In the genomic region with DNA sequence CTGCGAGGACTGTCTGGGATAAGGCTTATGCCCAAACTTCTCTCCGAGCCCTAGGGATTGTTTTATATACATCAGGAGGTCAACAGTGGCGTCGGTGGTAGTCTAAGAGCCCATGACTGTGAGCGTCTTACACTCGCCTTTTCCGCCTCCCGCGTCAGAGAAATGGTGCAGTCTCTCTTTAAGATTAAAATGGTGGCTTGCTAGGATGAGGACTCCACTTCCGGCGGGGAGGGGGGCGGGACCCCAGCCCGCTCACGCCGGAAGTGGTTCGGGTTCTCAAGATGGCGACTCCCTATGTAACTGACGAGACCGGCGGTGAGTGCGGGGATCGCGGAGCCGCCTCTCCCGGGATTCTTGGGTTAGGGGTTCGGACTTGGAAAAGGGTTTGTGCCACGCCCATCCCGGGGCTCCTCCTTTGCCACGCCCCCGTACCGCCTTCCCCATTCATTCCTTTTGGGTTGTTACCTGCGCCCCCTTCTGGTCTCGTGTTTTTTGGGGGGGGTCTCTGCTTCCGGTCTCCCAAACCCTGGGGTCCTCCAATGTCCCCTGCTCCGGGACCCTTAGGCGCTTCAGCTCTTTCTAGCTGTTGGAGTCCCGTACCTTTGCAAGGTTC, we compare ENCODE assay signal across 8 mouse cellular contexts. TPM values are rescaled to one million over a fixed set of nuclear protein-coding genes. Genes with fewer than 3 reads are reported as not detected.
DNase-seq lines count a peak whose midpoint lies in the region; ATAC-seq and TF ChIP-seq lines count a peak whose summit lies in the region.

No protein-coding gene starts in this region.

- no peaks in the 10 kb centered on the region for H3K27me3 ChIP-seq in embryonic facial prominence, embryonic 15.5 days
- peaks cover 2% of the 10 kb centered on the region; the same call in 1 of the 2 replicates for H3K27me3 ChIP-seq in kidney, embryonic 15.5 days
- no peaks in the 10 kb centered on the region for H3K27me3 ChIP-seq in splenic B cell, adult 2 months (ENCODE audit: control insufficient read depth, insufficient read depth, low read length, poor library complexity, severe bottlenecking)

- peak; percentile 96 for DNase-seq in CD4-positive helper T cell, adult 2 months (ENCODE audit: low read depth, low spot score)
- DNase-seq in heart, adult 9 months (ENCODE audit: low spot score in 2 of 2) = peak; percentile 74 to 78
- peak; percentile 87 for DNase-seq in liver
- DNase-seq in splenic B cell, adult 2 months (ENCODE audit: low read depth, low spot score) = peak; percentile 92

- TF ChIP-seq CTCF in bone marrow macrophage, adult 2 months (IDR thresholded peaks at IDR 0.05; ENCODE audit: low read depth, low read length) = peak; percentile 82

- ATAC-seq in embryonic facial prominence, embryonic 15.5 days (ENCODE audit: insufficient number of reproducible peaks, low FRiP score, low TSS enrichment, low read depth) = peak; percentile 84
- ATAC-seq in kidney, embryonic 15.5 days (replicated peaks; ENCODE audit: low FRiP score) = peak; percentile 85
- ATAC-seq in monocyte, adult 5-6 weeks (replicated peaks; ENCODE audit: insufficient number of reproducible peaks, low FRiP score, low TSS enrichment, poor library complexity, severe bottlenecking) = peak; percentile 73

- H3K4me2 ChIP-seq in embryonic facial prominence, embryonic 15.5 days (replicated peaks) = peak overlapping the region; percentile 84
- peak overlapping the region; percentile 89 for H3K4me2 ChIP-seq in kidney, embryonic 15.5 days

- H3K27ac ChIP-seq in bone marrow macrophage, adult 2 months (ENCODE audit: insufficient read depth, low read depth, low read length) = peak overlapping the region; percentile 76
- peak overlapping the region; percentile 97 for H3K27ac ChIP-seq in embryonic facial prominence, embryonic 15.5 days (replicated peaks)
- peak overlapping the region; percentile 99 for H3K27ac ChIP-seq in kidney, embryonic 15.5 days

- no peak for TF ChIP-seq POLR2A in bone marrow macrophage, adult 2 months (IDR thresholded peaks at IDR 0.05; ENCODE audit: borderline replicate concordance, low read depth, low read length)

- peak overlapping the region; percentile 86 for H3K4me3 ChIP-seq in bone marrow macrophage, adult 2 months (ENCODE audit: insufficient read depth, low read length)
- peak overlapping the region; percentile 66 for H3K4me3 ChIP-seq in embryonic facial prominence, embryonic 15.5 days (replicated peaks)
- H3K4me3 ChIP-seq in kidney, embryonic 15.5 days (replicated peaks) = peak overlapping the region; percentile 87

- peak overlapping the region; percentile 77 for H3K9ac ChIP-seq in embryonic facial prominence, embryonic 15.5 days
- peak overlapping the region; percentile 81 for H3K9ac ChIP-seq in kidney, embryonic 15.5 days

- H3K4me1 ChIP-seq in bone marrow macrophage, adult 2 months (ENCODE audit: control insufficient read depth, insufficient read depth, low read length) = peaks cover 33% of the 10 kb centered on the region
- peaks cover 30% of the 10 kb centered on the region for H3K4me1 ChIP-seq in embryonic facial prominence, embryonic 15.5 days
- H3K4me1 ChIP-seq in kidney, embryonic 15.5 days = peaks cover 35% of the 10 kb centered on the region

- H3K9me3 ChIP-seq in embryonic facial prominence, embryonic 15.5 days (replicated peaks) = no peaks in the 10 kb centered on the region
- H3K9me3 ChIP-seq in kidney, embryonic 15.5 days (replicated peaks) = no peaks in the 10 kb centered on the region

- H3K36me3 ChIP-seq in embryonic facial prominence, embryonic 15.5 days = 0 out of 2 replicates have a peak, but pooled peaks cover 2% of the 10 kb centered on the region
- H3K36me3 ChIP-seq in kidney, embryonic 15.5 days = peaks cover 9% of the 10 kb centered on the region
- peaks cover 3% of the 10 kb centered on the region; the same call in 1 of the 2 replicates for H3K36me3 ChIP-seq in splenic B cell, adult 2 months (ENCODE audit: control insufficient read depth, insufficient read depth, low read length, poor library complexity, severe bottlenecking)

- under 1% methylated on average over 37 of the region's 37 CpGs for WGBS in embryonic facial prominence, embryonic 15.5 days
- WGBS in kidney, embryonic 15.5 days = under 1% methylated on average over 37 of the region's 37 CpGs

RNA-seq across cellular contexts. Expression of a gene that starts 0.7 kb away (rescaled TPM):
- polyA plus RNA-seq in bone marrow macrophage, adult 2 months (2012; ENCODE audit: insufficient read depth, insufficient read length, missing spikeins) = 26.1 and 33.8 TPM in 2 replicates
- 37.7 and 38.5 TPM in 2 replicates for polyA plus RNA-seq in embryonic facial prominence, embryonic 15.5 days (2015; fragmentation: Nextera tagmentation; extraction: Ambion mirVana)
- polyA plus RNA-seq in kidney, embryonic 15.5 days (2015; fragmentation: Nextera tagmentation; extraction: Ambion mirVana) = 40.2 and 41.4 TPM in 2 replicates
- total RNA-seq in monocyte, adult 5-6 weeks (2017) = 30.7 to 38.7 TPM (median 34.9 TPM) in 3 replicates

RNA-seq across cellular contexts. Expression of a gene that starts 3.7 kb away (rescaled TPM):
- 26.1 and 29.6 TPM in 2 replicates for polyA plus RNA-seq in bone marrow macrophage, adult 2 months (2012; ENCODE audit: insufficient read depth, insufficient read length, missing spikeins)
- 25.6 and 26.5 TPM in 2 replicates for polyA plus RNA-seq in embryonic facial prominence, embryonic 15.5 days (2015; fragmentation: Nextera tagmentation; extraction: Ambion mirVana)
- 5.9 and 6.0 TPM in 2 replicates for polyA plus RNA-seq in kidney, embryonic 15.5 days (2015; fragmentation: Nextera tagmentation; extraction: Ambion mirVana)
- 68.7 to 107 TPM (median 86.0 TPM) in 3 replicates for total RNA-seq in monocyte, adult 5-6 weeks (2017)

RNA-seq across cellular contexts. Expression of a gene that starts 42.4 kb away (rescaled TPM):
- 26.8 and 28.3 TPM in 2 replicates for polyA plus RNA-seq in bone marrow macrophage, adult 2 months (2012; ENCODE audit: insufficient read depth, insufficient read length, missing spikeins)
- 2.3 and 2.6 TPM in 2 replicates for polyA plus RNA-seq in embryonic facial prominence, embryonic 15.5 days (2015; fragmentation: Nextera tagmentation; extraction: Ambion mirVana)
- polyA plus RNA-seq in kidney, embryonic 15.5 days (2015; fragmentation: Nextera tagmentation; extraction: Ambion mirVana) = 0.73 and 1.6 TPM in 2 replicates
- 0.53 to 10.5 TPM (median 2.5 TPM) in 3 replicates for total RNA-seq in monocyte, adult 5-6 weeks (2017)

RNA-seq across cellular contexts. Expression of a gene that starts 43.5 kb away (rescaled TPM):
- polyA plus RNA-seq in bone marrow macrophage, adult 2 months (2012; ENCODE audit: insufficient read depth, insufficient read length, missing spikeins) = 47.0 and 53.0 TPM in 2 replicates
- 105 TPM in 2 replicates for polyA plus RNA-seq in embryonic facial prominence, embryonic 15.5 days (2015; fragmentation: Nextera tagmentation; extraction: Ambion mirVana)
- 106 and 107 TPM in 2 replicates for polyA plus RNA-seq in kidney, embryonic 15.5 days (2015; fragmentation: Nextera tagmentation; extraction: Ambion mirVana)
- total RNA-seq in monocyte, adult 5-6 weeks (2017) = 14.5 to 21.4 TPM (median 19.5 TPM) in 3 replicates

RNA-seq across cellular contexts. Expression of a gene that starts 44.4 kb away (rescaled TPM):
- polyA plus RNA-seq in bone marrow macrophage, adult 2 months (2012; ENCODE audit: insufficient read depth, insufficient read length, missing spikeins) = 0.37 and 0.67 TPM in 2 replicates
- polyA plus RNA-seq in embryonic facial prominence, embryonic 15.5 days (2015; fragmentation: Nextera tagmentation; extraction: Ambion mirVana) = 27.2 and 29.8 TPM in 2 replicates
- polyA plus RNA-seq in kidney, embryonic 15.5 days (2015; fragmentation: Nextera tagmentation; extraction: Ambion mirVana) = 1.2 TPM in 2 replicates
- not detected in 3 replicates for total RNA-seq in monocyte, adult 5-6 weeks (2017)

Comparison
In these comparisons a context has a peak if more than half of its experiments do, and no peak if none do; other contexts are left out.
1. Peak in every context shown above with its lines: DNase-seq, ATAC-seq, H3K4me3 ChIP-seq and H3K27ac ChIP-seq.